Mouse (Mus musculus): ENCODE data around the gene Col9a3. TPM values are rescaled to one million over a fixed set of nuclear protein-coding genes. Genes with fewer than 3 reads are reported as not detected.

Gene Col9a3
- polyA plus RNA-seq, 2 experiments: 0.80 to 1.2 TPM

DNA sequence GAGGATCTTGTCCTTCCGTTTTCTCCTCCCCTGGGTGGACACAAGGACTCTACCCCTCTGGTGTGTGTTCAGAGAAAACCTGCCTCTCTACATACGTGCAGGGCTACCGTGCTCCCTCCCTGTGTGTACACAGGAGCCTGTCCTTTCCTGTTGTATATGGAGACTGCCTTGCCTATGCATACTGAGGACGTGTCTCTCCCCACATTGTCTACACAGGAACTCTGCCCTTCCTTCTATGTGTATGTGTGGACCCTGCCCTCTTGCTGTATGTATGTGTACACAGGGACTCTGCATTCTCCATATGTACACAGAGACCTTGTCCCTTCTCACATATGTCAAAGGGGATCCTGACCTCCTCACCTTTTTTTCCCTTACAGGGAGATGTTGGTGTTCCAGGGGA is 12.7 kb downstream of the Col9a3 start:
- H3K9me3 ChIP-seq (ENCODE audit: control insufficient read depth, low read length): no peaks in the 10 kb centered on the region
- DNase-seq (ENCODE audit: low read depth in 3 of 3, low spot score in 3 of 3) (peak; percentile 6 to 36 (median 19)), ATAC-seq (ENCODE audit: insufficient read depth) (peak; percentile 73)
- no peak overlapping the region for H3K27ac ChIP-seq
- no peaks in the 10 kb centered on the region for H3K27me3 ChIP-seq (ENCODE audit: control insufficient read depth, insufficient read depth, low read length)
- no peaks in the 10 kb centered on the region for H3K36me3 ChIP-seq (replicated peaks; ENCODE audit: control insufficient read depth, insufficient read depth, low read depth)
- 49% methylated on average over 4 of the region's 4 CpGs for WGBS (ENCODE audit: insufficient replicate concordance)
- H3K4me2 ChIP-seq (ENCODE audit: low read depth): no peak overlapping the region
- H3K9ac ChIP-seq (replicated peaks): no peak overlapping the region
- H3K4me1 ChIP-seq (replicated peaks; ENCODE audit: control insufficient read depth in 2 of 2, insufficient read depth in 2 of 2, low read length in 1 of 2): peaks cover 0 to 15% of the 10 kb centered on the region in 2 experiments; a peak in 2 of 4 replicates
- TF ChIP-seq EP300 (IDR thresholded peaks at IDR 0.05; ENCODE audit: low read depth) (no peak), CTCF (IDR thresholded peaks at IDR 0.05; ENCODE audit: low read depth) (no peak)
- H3K4me3 ChIP-seq (ENCODE audit: insufficient read depth in 1 of 2, low read depth in 2 of 2, low read length in 2 of 2): no peak overlapping the region

DNA sequence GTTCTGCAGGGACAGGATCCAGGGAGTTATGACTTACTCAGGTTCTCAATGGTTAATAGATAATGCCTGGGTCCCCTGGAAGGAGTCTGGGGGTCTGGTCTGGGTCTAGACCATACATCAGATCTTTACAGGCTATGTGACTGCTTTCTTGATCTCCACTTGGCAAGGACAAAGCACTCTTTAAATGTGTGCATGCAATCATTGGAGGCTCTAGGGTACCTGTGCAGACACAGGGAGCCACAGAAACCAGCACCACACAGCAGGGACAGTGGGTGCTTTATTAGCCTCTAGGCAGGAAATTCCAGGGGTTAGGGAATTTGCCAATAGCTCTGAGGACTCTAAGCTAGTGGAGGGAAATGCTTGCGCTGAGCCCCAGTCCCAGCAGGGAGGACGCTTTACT is 14.3 kb downstream of the Col9a3 start:
- no peak overlapping the region for H3K4me2 ChIP-seq (ENCODE audit: low read depth)
- no peaks in the 10 kb centered on the region for H3K9me3 ChIP-seq (ENCODE audit: control insufficient read depth, low read length)
- peaks cover 0 to 15% of the 10 kb centered on the region in 2 experiments; a peak in 2 of 4 replicates for H3K4me1 ChIP-seq (replicated peaks; ENCODE audit: control insufficient read depth in 2 of 2, insufficient read depth in 2 of 2, low read length in 1 of 2)
- H3K9ac ChIP-seq (replicated peaks): no peak overlapping the region
- H3K4me3 ChIP-seq (ENCODE audit: insufficient read depth in 1 of 2, low read depth in 2 of 2, low read length in 2 of 2): no peak overlapping the region
- WGBS (ENCODE audit: insufficient replicate concordance): 49% methylated on average over 2 of the region's 2 CpGs
- TF ChIP-seq CTCF (IDR thresholded peaks at IDR 0.05; ENCODE audit: low read depth): no peak
- no peak for TF ChIP-seq EP300 (IDR thresholded peaks at IDR 0.05; ENCODE audit: low read depth)
- no peak for DNase-seq (ENCODE audit: low read depth in 3 of 3, low spot score in 3 of 3)
- no peaks in the 10 kb centered on the region for H3K27me3 ChIP-seq (ENCODE audit: control insufficient read depth, insufficient read depth, low read length)
- no peaks in the 10 kb centered on the region for H3K36me3 ChIP-seq (replicated peaks; ENCODE audit: control insufficient read depth, insufficient read depth, low read depth)
- no peak overlapping the region for H3K27ac ChIP-seq
- no peak for ATAC-seq (ENCODE audit: insufficient read depth)

DNA sequence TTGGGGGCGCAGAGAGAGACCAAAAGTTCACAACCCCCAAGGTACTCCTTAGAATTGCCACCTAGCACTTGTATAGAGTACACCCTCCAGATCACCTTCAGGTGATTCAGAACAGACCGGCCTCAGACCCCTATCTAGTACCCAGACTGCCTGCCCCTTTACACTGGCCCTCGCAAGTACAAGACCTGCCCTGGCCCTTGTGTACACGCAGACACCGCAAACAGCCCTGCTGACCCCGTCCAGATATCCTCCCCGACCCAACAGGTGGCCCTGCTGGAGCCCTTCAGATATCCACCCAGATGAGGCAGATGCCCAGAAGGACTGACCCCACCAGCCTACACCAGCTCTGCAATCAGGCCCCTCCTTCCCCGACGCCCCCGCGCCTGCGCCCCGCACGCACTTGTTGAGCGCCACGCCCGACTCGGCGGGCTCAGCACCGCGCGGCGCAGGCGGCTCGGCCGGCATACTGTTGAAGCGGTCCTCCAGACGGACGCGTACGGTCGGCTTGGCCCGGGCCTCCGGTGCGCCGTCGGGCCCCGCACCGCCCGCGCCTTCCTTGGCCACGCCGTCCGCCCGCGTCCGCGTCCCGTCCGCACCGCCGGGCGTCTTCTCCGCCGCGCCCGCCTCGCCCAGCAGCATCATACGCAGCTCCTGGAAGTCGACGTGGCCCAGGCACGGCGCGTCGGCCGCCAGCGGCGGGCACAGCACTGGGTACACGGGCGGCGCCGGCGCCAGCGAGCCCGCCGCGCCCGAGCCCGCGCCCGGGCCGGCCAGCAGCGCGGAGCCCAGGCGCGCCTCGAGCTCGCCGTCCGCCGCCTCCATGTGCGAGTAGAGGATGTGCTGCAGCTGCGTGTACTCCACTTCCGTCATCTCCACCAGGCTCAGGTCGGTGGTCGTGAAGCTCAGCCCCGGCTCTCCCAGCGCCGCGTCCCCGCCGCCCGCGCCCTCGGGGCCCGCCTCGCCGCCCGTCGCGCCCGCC is 44.3 kb downstream of the Col9a3 start:
- ATAC-seq (ENCODE audit: insufficient read depth) (no peak), DNase-seq (ENCODE audit: low read depth in 3 of 3, low spot score in 3 of 3) (no peak)
- no peaks in the 10 kb centered on the region for H3K36me3 ChIP-seq (replicated peaks; ENCODE audit: control insufficient read depth, insufficient read depth, low read depth)
- no peaks in the 10 kb centered on the region for H3K4me1 ChIP-seq (replicated peaks; ENCODE audit: control insufficient read depth in 2 of 2, insufficient read depth in 2 of 2, low read length in 1 of 2)
- TF ChIP-seq CTCF (IDR thresholded peaks at IDR 0.05; ENCODE audit: low read depth): no peak
- TF ChIP-seq EP300 (IDR thresholded peaks at IDR 0.05; ENCODE audit: low read depth): no peak
- H3K4me3 ChIP-seq (ENCODE audit: insufficient read depth in 1 of 2, low read depth in 2 of 2, low read length in 2 of 2): peak overlapping the region in 1 of 2 experiments; percentile 11; a peak in 1 of 4 replicates
- H3K4me2 ChIP-seq (ENCODE audit: low read depth): peak overlapping the region; percentile 18; the same call in 1 of the 2 replicates
- peaks cover 38% of the 10 kb centered on the region for H3K27me3 ChIP-seq (ENCODE audit: control insufficient read depth, insufficient read depth, low read length)
- no peak overlapping the region for H3K27ac ChIP-seq
- H3K9me3 ChIP-seq (ENCODE audit: control insufficient read depth, low read length): peaks cover 9% of the 10 kb centered on the region
- H3K9ac ChIP-seq (replicated peaks): no peak overlapping the region
- WGBS (ENCODE audit: insufficient replicate concordance): 4% methylated on average over 93 of the region's 112 CpGs

DNA sequence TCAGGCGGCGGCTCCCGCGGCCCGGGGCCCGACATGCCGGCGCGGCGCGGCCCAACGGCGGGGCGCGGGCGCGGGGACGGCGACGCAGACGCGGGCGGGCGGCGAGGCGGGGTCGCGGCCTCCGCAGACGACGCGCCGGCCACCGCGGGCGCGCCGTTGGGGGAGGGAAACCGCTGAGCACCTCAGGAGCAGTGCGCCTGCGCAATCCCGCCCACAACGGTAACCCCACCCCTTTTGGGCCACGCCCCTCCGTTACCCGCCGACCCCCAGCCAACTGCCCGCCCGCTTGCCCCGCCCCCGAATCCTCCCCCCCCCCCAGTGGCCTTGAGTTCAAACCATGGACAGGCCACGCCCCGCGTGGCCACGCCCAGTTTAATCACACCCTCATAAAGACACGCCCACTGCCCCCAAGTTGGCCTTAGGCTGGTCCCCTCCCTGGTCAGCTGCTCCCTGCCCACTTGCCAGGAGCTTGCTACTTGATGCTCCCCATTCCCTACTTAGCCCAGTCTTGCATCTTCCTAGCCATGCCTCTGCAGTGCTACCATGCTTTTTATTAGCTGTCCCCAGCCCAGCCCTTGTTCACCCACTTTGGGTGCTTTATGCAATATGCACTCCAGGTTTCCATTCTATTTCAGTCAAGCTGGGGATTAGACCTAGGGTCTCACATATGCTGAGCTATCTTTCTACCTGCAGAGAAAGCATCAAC is 45.1 kb downstream of the Col9a3 start, which contains the start of gene Tcfl5:
TSS of gene Tcfl5 (minus strand) at position 154 of the 706 bp plus-strand sequence.
- Histone ChIP-seq H3K4me1 (replicated peaks; ENCODE audit: control insufficient read depth in 2 of 2, insufficient read depth in 2 of 2, low read length in 1 of 2) (no peaks in the 10 kb centered on the region), H3K9me3 (ENCODE audit: control insufficient read depth, low read length) (peaks cover 9% of the 10 kb centered on the region), H3K36me3 (replicated peaks; ENCODE audit: control insufficient read depth, insufficient read depth, low read depth) (no peaks in the 10 kb centered on the region), H3K4me3 (ENCODE audit: insufficient read depth in 1 of 2, low read depth in 2 of 2, low read length in 2 of 2) (peak within 1 kb of the TSS in 1 of 2 experiments; percentile 11; a peak in 1 of 4 replicates), H3K4me2 (ENCODE audit: low read depth) (peak within 1 kb of the TSS; percentile 18; the same call in 1 of the 2 replicates), H3K9ac (replicated peaks) (no peak within 1 kb of the TSS), H3K27ac (no peak within 1 kb of the TSS), H3K27me3 (ENCODE audit: control insufficient read depth, insufficient read depth, low read length) (peaks cover 38% of the 10 kb centered on the region)
- TF ChIP-seq CTCF (IDR thresholded peaks at IDR 0.05; ENCODE audit: low read depth) (no peak), EP300 (IDR thresholded peaks at IDR 0.05; ENCODE audit: low read depth) (no peak)
- 8% methylated on average over 49 of the region's 56 CpGs for WGBS (ENCODE audit: insufficient replicate concordance)
- ATAC-seq (ENCODE audit: insufficient read depth) (no peak), DNase-seq (ENCODE audit: low read depth in 3 of 3, low spot score in 3 of 3) (no peak)

DNA sequence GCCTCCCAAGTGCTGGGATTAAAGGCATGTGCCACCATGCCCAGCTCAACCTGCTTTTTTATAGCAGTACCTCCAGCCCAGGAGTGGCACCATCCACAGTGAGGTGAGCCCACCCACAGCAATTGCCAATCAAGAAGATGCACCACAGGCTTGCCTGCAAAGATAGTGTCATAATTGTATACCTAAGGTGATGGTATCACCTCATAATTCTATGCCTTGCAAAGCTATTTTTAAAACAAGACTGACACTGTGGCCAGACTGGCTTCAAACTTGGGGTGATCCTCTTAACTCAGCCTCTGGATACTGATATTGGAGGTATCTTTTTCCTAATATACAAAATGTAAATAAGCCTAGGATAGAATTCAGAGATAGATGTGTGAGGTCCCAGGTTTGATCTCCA is 46.0 kb downstream of the Col9a3 start:
- ATAC-seq (ENCODE audit: insufficient read depth): no peak
- Histone ChIP-seq H3K27me3 (ENCODE audit: control insufficient read depth, insufficient read depth, low read length) (peaks cover 36% of the 10 kb centered on the region), H3K9ac (replicated peaks) (no peak overlapping the region), H3K4me2 (ENCODE audit: low read depth) (no peak overlapping the region), H3K27ac (no peak overlapping the region), H3K4me1 (replicated peaks; ENCODE audit: control insufficient read depth in 2 of 2, insufficient read depth in 2 of 2, low read length in 1 of 2) (no peaks in the 10 kb centered on the region), H3K36me3 (replicated peaks; ENCODE audit: control insufficient read depth, insufficient read depth, low read depth) (no peaks in the 10 kb centered on the region), H3K9me3 (ENCODE audit: control insufficient read depth, low read length) (peaks cover 9% of the 10 kb centered on the region), H3K4me3 (ENCODE audit: insufficient read depth in 1 of 2, low read depth in 2 of 2, low read length in 2 of 2) (no peak overlapping the region)
- TF ChIP-seq EP300 (IDR thresholded peaks at IDR 0.05; ENCODE audit: low read depth) (no peak), CTCF (IDR thresholded peaks at IDR 0.05; ENCODE audit: low read depth) (no peak)
- DNase-seq (ENCODE audit: low read depth in 3 of 3, low spot score in 3 of 3): no peak
